Comparison of ENCODE assay signal across 7 mouse cellular contexts in the genomic region with DNA sequence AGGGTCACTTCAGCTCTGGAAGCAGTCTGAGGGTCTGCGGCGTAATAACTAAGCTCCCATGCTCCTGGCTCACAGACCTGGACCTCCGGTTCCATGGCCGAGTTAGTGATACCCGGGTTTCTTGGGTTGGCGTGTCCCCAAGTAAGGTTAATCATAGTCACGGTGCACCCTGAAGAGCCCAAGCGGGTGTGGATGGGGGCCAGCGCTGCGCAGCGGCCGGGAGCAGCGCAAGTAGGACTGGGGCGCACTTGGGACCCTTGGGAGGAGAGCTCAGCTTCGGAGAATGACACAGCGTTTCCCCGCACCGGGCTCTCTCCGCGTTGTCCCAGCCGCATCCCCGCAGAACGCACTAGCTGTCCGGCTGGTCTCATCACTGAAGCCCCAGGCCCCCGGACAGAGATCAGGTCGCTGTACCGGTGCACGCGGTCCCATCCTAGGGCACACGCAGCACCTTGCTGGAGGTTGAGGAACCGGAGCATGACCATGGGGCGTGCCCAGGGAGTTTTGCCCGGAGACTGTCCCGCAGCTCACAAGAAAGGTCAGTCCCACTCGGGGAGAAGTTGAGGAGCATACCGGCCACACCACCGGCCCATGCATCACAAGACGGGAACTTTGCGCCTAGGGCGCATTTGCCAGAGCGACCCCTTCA. TPM values are rescaled to one million over a fixed set of nuclear protein-coding genes. Genes with fewer than 3 reads are reported as not detected.
DNase-seq lines count a peak whose midpoint lies in the region; ATAC-seq lines count a peak whose summit lies in the region.

No protein-coding gene starts in this region.

- H3K36me3 ChIP-seq in neural tube, embryonic 11.5 days (ENCODE audit: control insufficient read depth, insufficient read depth, low read length) = no peaks in the 10 kb centered on the region
- peaks cover 24% of the 10 kb centered on the region for H3K36me3 ChIP-seq in heart, embryonic 14.5 days (ENCODE audit: control insufficient read depth, insufficient read depth, low read length)
- no peaks in the 10 kb centered on the region for H3K36me3 ChIP-seq in neural tube, embryonic 12.5 days

- peak overlapping the region; percentile 61 for H3K9ac ChIP-seq in neural tube, embryonic 11.5 days (ENCODE audit: low read length)
- H3K9ac ChIP-seq in heart, embryonic 14.5 days (ENCODE audit: low read length) = peak overlapping the region; percentile 73
- peak overlapping the region; percentile 65 for H3K9ac ChIP-seq in neural tube, embryonic 12.5 days

- 0 out of 2 replicates have a peak, but pooled peaks cover 3% of the 10 kb centered on the region for H3K27me3 ChIP-seq in neural tube, embryonic 11.5 days (ENCODE audit: control insufficient read depth, insufficient read depth, low read length)
- H3K27me3 ChIP-seq in heart, embryonic 14.5 days (ENCODE audit: control insufficient read depth, insufficient read depth, low read length) = no peaks in the 10 kb centered on the region
- H3K27me3 ChIP-seq in neural tube, embryonic 12.5 days (replicated peaks) = peaks cover 20% of the 10 kb centered on the region

- 0 out of 2 replicates have a peak, but pooled peaks cover 4% of the 10 kb centered on the region for H3K4me1 ChIP-seq in neural tube, embryonic 11.5 days (ENCODE audit: control insufficient read depth, insufficient read depth, low read length)
- H3K4me1 ChIP-seq in brown adipose tissue, adult 24 weeks (ENCODE audit: control insufficient read depth, insufficient read depth, insufficient read length, low read length) = peaks cover 2% of the 10 kb centered on the region; the same call in 1 of the 2 replicates
- peaks cover 8 to 13% of the 10 kb centered on the region in 2 experiments for H3K4me1 ChIP-seq in heart, embryonic 14.5 days (ENCODE audit: control insufficient read depth in 2 of 2, insufficient read depth in 2 of 2, low read length in 2 of 2)
- H3K4me1 ChIP-seq in neural tube, embryonic 12.5 days = peaks cover 11% of the 10 kb centered on the region

- H3K4me2 ChIP-seq in neural tube, embryonic 11.5 days (ENCODE audit: low read depth) = peak overlapping the region; percentile 96
- H3K4me2 ChIP-seq in heart, embryonic 14.5 days (ENCODE audit: low read length) = peak overlapping the region; percentile 94
- H3K4me2 ChIP-seq in neural tube, embryonic 12.5 days (replicated peaks) = peak overlapping the region; percentile 97

- H3K9me3 ChIP-seq in neural tube, embryonic 11.5 days (ENCODE audit: control insufficient read depth, low read length) = no peaks in the 10 kb centered on the region
- H3K9me3 ChIP-seq in heart, embryonic 14.5 days (ENCODE audit: control insufficient read depth, low read length) = no peaks in the 10 kb centered on the region
- H3K9me3 ChIP-seq in neural tube, embryonic 12.5 days = no peaks in the 10 kb centered on the region

- peak overlapping the region; percentile 71 for H3K4me3 ChIP-seq in neural tube, embryonic 11.5 days (ENCODE audit: low read depth, low read length)
- peak overlapping the region; percentile 96 for H3K4me3 ChIP-seq in brown adipose tissue, adult 24 weeks (ENCODE audit: insufficient read depth, low read depth, low read length)
- H3K4me3 ChIP-seq in heart, embryonic 14.5 days (ENCODE audit: control insufficient read depth in 1 of 2, insufficient read depth in 1 of 2, low read depth in 1 of 2, low read length in 2 of 2) = peak overlapping the region; percentile 56 to 98
- peak overlapping the region; percentile 61 for H3K4me3 ChIP-seq in neural tube, embryonic 12.5 days

- peak; percentile 11 for DNase-seq in neural tube, embryonic 11.5 days (ENCODE audit: low spot score)
- no peak for DNase-seq in neural tube, embryonic 10.5 days (ENCODE audit: extremely low spot score, low spot score)
- DNase-seq in liver = peak; percentile 26
- DNase-seq in ovary, adult 18-20 months (ENCODE audit: low spot score) = no peak

- peak; percentile 10; the same call in 1 of the 2 replicates for ATAC-seq in neural tube, embryonic 11.5 days (ENCODE audit: insufficient read depth, low FRiP score, low TSS enrichment)
- peak; percentile 7; the same call in 1 of the 2 replicates for ATAC-seq in heart, embryonic 14.5 days (ENCODE audit: insufficient number of reproducible peaks, insufficient read depth, low FRiP score, low read depth)
- ATAC-seq in neural tube, embryonic 12.5 days (ENCODE audit: low FRiP score, low read depth) = peak; percentile 37

- under 1% methylated on average over 41 of the region's 41 CpGs for WGBS in neural tube, embryonic 11.5 days
- WGBS in heart, embryonic 14.5 days = under 1% methylated on average over 41 of the region's 41 CpGs
- under 1% methylated on average over 41 of the region's 41 CpGs for WGBS in neural tube, embryonic 12.5 days

- no peak overlapping the region for H3K27ac ChIP-seq in neural tube, embryonic 11.5 days (ENCODE audit: low read depth, low read length)
- H3K27ac ChIP-seq in brown adipose tissue, adult 24 weeks (replicated peaks; ENCODE audit: low read depth, low read length) = peak overlapping the region; percentile 52
- no peak overlapping the region for H3K27ac ChIP-seq in heart, embryonic 14.5 days (replicated peaks in 1 of 2; ENCODE audit: control insufficient read depth in 1 of 2, insufficient read depth in 1 of 2, low read depth in 2 of 2, low read length in 2 of 2)
- H3K27ac ChIP-seq in neural tube, embryonic 12.5 days = no peak overlapping the region

RNA-seq across cellular contexts. Expression of a gene that starts 0.7 kb away (rescaled TPM):
- polyA plus RNA-seq in neural tube, embryonic 11.5 days (2014; fragmentation: Nextera tagmentation; extraction: Ambion mirVana) = 5.5 and 5.7 TPM in 2 replicates
- 51.9 and 66.8 TPM in 2 replicates for polyA plus RNA-seq in brown adipose tissue, adult 24 weeks (2012; ENCODE audit: insufficient read depth, insufficient read length, missing spikeins)
- 2.7 and 3.1 TPM in 2 replicates for polyA plus RNA-seq in heart, embryonic 14.5 days (2014; fragmentation: Nextera tagmentation; extraction: Ambion mirVana)
- 9.1 and 11.7 TPM in 2 replicates for polyA plus RNA-seq in neural tube, embryonic 12.5 days (2016; fragmentation: Nextera tagmentation; extraction: Ambion mirVana)

RNA-seq across cellular contexts. Expression of a gene that starts 42.0 kb away (rescaled TPM):
- 4.4 and 5.5 TPM in 2 replicates for polyA plus RNA-seq in neural tube, embryonic 11.5 days (2014; fragmentation: Nextera tagmentation; extraction: Ambion mirVana)
- polyA plus RNA-seq in brown adipose tissue, adult 24 weeks (2012; ENCODE audit: insufficient read depth, insufficient read length, missing spikeins) = 10.0 and 10.3 TPM in 2 replicates
- 36.5 and 42.2 TPM in 2 replicates for polyA plus RNA-seq in heart, embryonic 14.5 days (2014; fragmentation: Nextera tagmentation; extraction: Ambion mirVana)
- 9.0 and 9.4 TPM in 2 replicates for polyA plus RNA-seq in neural tube, embryonic 12.5 days (2016; fragmentation: Nextera tagmentation; extraction: Ambion mirVana)

Comparison
In these comparisons a context has a peak if more than half of its experiments do, and no peak if none do; other contexts are left out.
1. DNase-seq: peak in neural tube, embryonic 11.5 days (single experiment) and liver (single experiment); none in neural tube, embryonic 10.5 days (single experiment) and ovary, adult 18-20 months (single experiment).
2. Peak in every context shown above with its lines, with median percentiles within 50 percentile points of each other: ATAC-seq, H3K4me2 ChIP-seq, H3K4me3 ChIP-seq and H3K9ac ChIP-seq.